ENCODE assay signal across 9 mouse cellular contexts in the genomic region with DNA sequence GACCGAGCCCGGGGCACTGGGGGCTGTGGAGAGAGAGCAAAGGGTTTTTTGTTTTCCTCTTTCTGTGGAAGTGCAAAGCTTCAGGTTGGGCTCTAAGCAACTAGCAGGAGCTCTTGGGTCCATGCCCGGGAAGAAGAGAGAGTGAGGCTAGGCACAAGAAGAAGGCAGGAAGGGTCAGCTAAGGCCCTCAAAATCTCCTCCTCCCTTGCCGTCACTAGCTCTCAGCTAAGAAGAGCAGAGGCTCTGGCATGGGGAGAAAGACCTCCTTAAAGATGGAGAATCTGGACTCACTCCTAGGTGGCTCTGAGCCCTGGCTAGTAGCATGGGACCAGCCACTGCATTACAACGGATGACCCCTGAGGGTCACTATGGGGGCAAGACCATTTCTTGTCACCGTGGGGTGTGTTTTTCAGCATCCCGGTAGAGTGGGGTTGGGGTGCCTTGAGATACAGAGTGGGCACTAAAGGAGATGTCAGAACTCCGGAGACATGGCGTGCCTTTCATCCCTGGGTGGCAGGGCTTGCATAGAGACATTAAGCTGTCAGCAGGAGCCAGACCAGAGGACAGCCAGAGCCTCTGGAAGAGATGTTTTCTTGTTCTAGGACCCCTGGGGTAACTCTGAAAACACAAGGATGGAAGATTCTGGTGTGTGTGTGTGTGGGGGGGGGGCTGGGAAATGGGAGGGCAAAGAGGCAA. TPM values are rescaled to one million over a fixed set of nuclear protein-coding genes. Genes with fewer than 3 reads are reported as not detected.
DNase-seq lines count a peak whose midpoint lies in the region; ATAC-seq and TF ChIP-seq lines count a peak whose summit lies in the region.
"Had no signal": no experiment of that assay in that cellular context is flagged by ENCODE, and none has a peak within 500 bp of the region (broad histone marks: within the 10 kb centered on the region; RNA-seq: fewer than 3 reads in every experiment).

No protein-coding gene starts in this region.

- no peak for TF ChIP-seq CTCF in cerebellum, adult 2 months (IDR thresholded peaks at IDR 0.05; ENCODE audit: borderline replicate concordance, insufficient read depth, low read depth, low read length)
- no peak for TF ChIP-seq CTCF in liver, adult 2 months (IDR thresholded peaks at IDR 0.05; ENCODE audit: low read depth, low read length)
- TF ChIP-seq CTCF in lung, adult 2 months (IDR thresholded peaks at IDR 0.05; ENCODE audit: insufficient read depth, low read length), result no peak

- H3K9ac ChIP-seq in liver, adult 2 months (ENCODE audit: low read depth, low read length), result no peak overlapping the region

- H3K27me3 ChIP-seq in cerebellum, adult 2 months (ENCODE audit: control insufficient read depth, insufficient read depth, low read length), result no peaks in the 10 kb centered on the region; the same call in 1 of the 2 replicates
- no peaks in the 10 kb centered on the region for H3K27me3 ChIP-seq in liver, adult 2 months (ENCODE audit: control insufficient read depth, insufficient read depth, low read length)

- no peaks in the 10 kb centered on the region for H3K36me3 ChIP-seq in liver, adult 2 months (ENCODE audit: control insufficient read depth, insufficient read depth, low read length)

- no peak for ATAC-seq in erythroblast, adult 5-6 weeks (replicated peaks; ENCODE audit: low FRiP score, poor library complexity, severe bottlenecking)

- DNase-seq in cerebellum, adult 2 months, result peak; percentile 26 to 61
- DNase-seq in cerebellum, adult 8-10 months, result no peak
- DNase-seq in liver, adult 2 months (ENCODE audit: extremely low read depth, low read depth, low spot score), result no peak
- no peak for DNase-seq in liver
- DNase-seq in heart, postnatal 4 days, result peak; percentile 53
- no peak for DNase-seq in lung, adult 2 months
- DNase-seq in spleen, adult 12 weeks (ENCODE audit: low spot score), result no peak

- WGBS in cerebellum, adult 2 months, result 65% methylated on average over 9 of the region's 9 CpGs
- 67% methylated on average over 9 of the region's 9 CpGs for WGBS in liver, adult 2 months
- 52% methylated on average over 9 of the region's 9 CpGs for WGBS in lung, adult 2 months

- TF ChIP-seq POLR2A in cerebellum, adult 2 months (IDR thresholded peaks at IDR 0.05; ENCODE audit: borderline replicate concordance, insufficient read depth, low read length), result no peak
- TF ChIP-seq POLR2A in liver, adult 2 months (IDR thresholded peaks at IDR 0.05; ENCODE audit: extremely low read depth, insufficient read depth, low read length), result no peak
- TF ChIP-seq POLR2A in lung, adult 2 months (IDR thresholded peaks at IDR 0.05; ENCODE audit: borderline replicate concordance, extremely low read depth, low read depth, low read length), result peak; percentile 53; the same call in 1 of the 2 replicates

- H3K4me3 ChIP-seq in cerebellum, adult 2 months (replicated peaks; ENCODE audit: insufficient read depth, low read depth, low read length), result no peak overlapping the region
- H3K4me3 ChIP-seq in liver, adult 2 months (ENCODE audit: insufficient read depth, low read depth, low read length), result no peak overlapping the region
- H3K4me3 ChIP-seq in lung, adult 2 months (replicated peaks; ENCODE audit: extremely low read depth, low read depth, low read length), result no peak overlapping the region

- no peaks in the 10 kb centered on the region for H3K79me2 ChIP-seq in liver, adult 2 months (ENCODE audit: control insufficient read depth, insufficient read depth, low read length)

- H3K27ac ChIP-seq in cerebellum, adult 2 months (ENCODE audit: insufficient read depth, low read length), result peak overlapping the region; percentile 50; the same call in 1 of the 2 replicates
- H3K27ac ChIP-seq in liver, adult 2 months (replicated peaks; ENCODE audit: insufficient read depth, low read depth, low read length), result peak overlapping the region; percentile 78
- H3K27ac ChIP-seq: macrophage had no signal

- H3K4me1 ChIP-seq in cerebellum, adult 2 months (ENCODE audit: control insufficient read depth, insufficient read depth, low read length), result no peaks in the 10 kb centered on the region
- peaks cover 2% of the 10 kb centered on the region; the same call in 1 of the 2 replicates for H3K4me1 ChIP-seq in liver, adult 2 months (ENCODE audit: control insufficient read depth, insufficient read depth, low read length)
- H3K4me1 ChIP-seq in lung, adult 2 months (ENCODE audit: control insufficient read depth, insufficient read depth, low read length), result peaks cover 8% of the 10 kb centered on the region

RNA-seq across cellular contexts. Expression of a gene that starts 54.8 kb away (rescaled TPM):
- polyA plus RNA-seq in cerebellum, adult 2 months (2012; rRNA removed), result 73.8 and 77.5 TPM in 2 replicates
- 25.2 and 36.7 TPM in 2 replicates for total RNA-seq in liver, adult 2 months (2014; rRNA removed)
- polyA plus RNA-seq in liver, adult 2 months (2012; rRNA removed), result 32.7 and 32.9 TPM in 2 replicates
- 10 to 100 TPM; 18.7 to 20.7 TPM for total RNA-seq in heart, postnatal 4 days (2021)
- 80.4 and 115 TPM in 2 replicates for polyA plus RNA-seq in lung, adult 2 months (2012; rRNA removed)
- 4.4 and 5.0 TPM in 2 replicates for total RNA-seq in erythroblast, adult 5-6 weeks (2015; ENCODE audit: low replicate concordance)
- total RNA-seq in erythroblast, adult 5-6 weeks (2017; ENCODE audit: low replicate concordance), result 6.7 and 9.9 TPM in 2 replicates

Comparison
In these comparisons a context has a peak if more than half of its experiments do, and no peak if none do; other contexts are left out.
1. DNase-seq: peak in cerebellum, adult 2 months (2 of 2) and heart, postnatal 4 days (single experiment); none in cerebellum, adult 8-10 months (single experiment), liver, adult 2 months (single experiment), liver (single experiment), lung, adult 2 months (single experiment) and spleen, adult 12 weeks (single experiment).